Mouse (Mus musculus) liver, embryonic 11.5 days (tissue): ENCODE measurements around the gene Vash1. TPM values are rescaled to one million over a fixed set of nuclear protein-coding genes. Genes with fewer than 3 reads are reported as not detected.

Experiments used
- ATAC-seq: fragments of 200-750 bp; cut with Nextera tagmentation; replicated peaks from 2 replicates; pipeline ENCODE4 v1.8.0; 2017; ENCODE audit warnings: moderate number of reproducible peaks, mild to moderate bottlenecking, moderate TSS enrichment, moderate library complexity; ENCODE audit not compliant: low FRiP score
- DNase-seq: peaks from one replicate; pipeline ENCODE4 v3.0.0-alpha.2; 2017; ENCODE audit warnings: low spot score
- H3K27ac ChIP-seq: fragments of 300-500 bp; sonication (generic); 2 replicates; pipeline ENCODE4 v1.5.1; 2014; ENCODE audit warnings: mild to moderate bottlenecking, low read depth, low read length, control low read depth
- H3K27me3 ChIP-seq: fragments of 300-500 bp; sonication (generic); replicated peaks from 2 replicates; pipeline ENCODE4 v1.6.1; 2014; ENCODE audit warnings: low read length, mixed read lengths; ENCODE audit not compliant: control insufficient read depth, insufficient read depth
- H3K36me3 ChIP-seq: fragments of 300-500 bp; sonication (generic); 2 replicates; pipeline ENCODE4 v1.6.1; 2014; ENCODE audit warnings: mild to moderate bottlenecking, low read length, moderate library complexity, mixed read lengths; ENCODE audit not compliant: control insufficient read depth, insufficient read depth
- H3K4me1 ChIP-seq: fragments of 300-500 bp; sonication (generic); replicated peaks from 2 replicates; pipeline ENCODE4 v1.6.1; 2014; ENCODE audit warnings: low read length, mixed read lengths; ENCODE audit not compliant: control insufficient read depth, insufficient read depth
- H3K4me2 ChIP-seq: fragments of 300-500 bp; sonication (generic); 2 replicates; pipeline ENCODE4 v1.6.1; 2014; ENCODE audit warnings: mild to moderate bottlenecking, control low read depth, moderate library complexity
- H3K4me3 ChIP-seq: fragments of 300-500 bp; sonication (generic); 2 replicates; pipeline ENCODE4 v1.5.1; 2014; ENCODE audit warnings: low read depth, low read length, control low read depth
- H3K9ac ChIP-seq: fragments of 300-500 bp; sonication (generic); 2 replicates; pipeline ENCODE4 v1.6.1; 2014; ENCODE audit warnings: low read depth, low read length, control low read depth
- H3K9me3 ChIP-seq: fragments of 300-500 bp; sonication (generic); 2 replicates; pipeline ENCODE4 v1.6.1; 2016; ENCODE audit warnings: low read length, inconsistent platforms, mixed read lengths; ENCODE audit not compliant: control insufficient read depth
- WGBS: fragments of 180-500 bp; shearing (Covaris S2); extraction: QIAGEN DNeasy Blood & Tissue Kit; methylation state at CpG from one replicate; pipeline ENCODE4 v1.1.7; 2014; 5-methylcytosine and 5-hydroxymethylcytosine counted together
- polyA plus RNA-seq: library from polyadenylated mRNA; unstranded; fragments of >200 nt; fragmentation: Nextera tagmentation; extraction: Ambion mirVana; gene quantifications from 2 replicates; pipeline ENCODE4 v1.2.1, GENCODE M21; 2014

Gene Vash1
- polyA plus RNA-seq, 1 experiment from 2014 or later: 5.6 TPM

- ATAC-seq (no peak), DNase-seq (no peak)
- Histone ChIP-seq H3K9me3 (no peaks in the 10 kb centered on the region), H3K36me3 (no peaks in the 10 kb centered on the region), H3K4me3 (no peak overlapping the region), H3K9ac (no peak overlapping the region), H3K27me3 (no peaks in the 10 kb centered on the region), H3K27ac (no peak overlapping the region), H3K4me1 (no peaks in the 10 kb centered on the region), H3K4me2 (no peak overlapping the region)
- 66% methylated on average over 3 of the region's 3 CpGs for WGBS
These were observed 30.0 kb upstream of the Vash1 start for GRCm38 (mm10) chr12:86648489-86648888.

DNA sequence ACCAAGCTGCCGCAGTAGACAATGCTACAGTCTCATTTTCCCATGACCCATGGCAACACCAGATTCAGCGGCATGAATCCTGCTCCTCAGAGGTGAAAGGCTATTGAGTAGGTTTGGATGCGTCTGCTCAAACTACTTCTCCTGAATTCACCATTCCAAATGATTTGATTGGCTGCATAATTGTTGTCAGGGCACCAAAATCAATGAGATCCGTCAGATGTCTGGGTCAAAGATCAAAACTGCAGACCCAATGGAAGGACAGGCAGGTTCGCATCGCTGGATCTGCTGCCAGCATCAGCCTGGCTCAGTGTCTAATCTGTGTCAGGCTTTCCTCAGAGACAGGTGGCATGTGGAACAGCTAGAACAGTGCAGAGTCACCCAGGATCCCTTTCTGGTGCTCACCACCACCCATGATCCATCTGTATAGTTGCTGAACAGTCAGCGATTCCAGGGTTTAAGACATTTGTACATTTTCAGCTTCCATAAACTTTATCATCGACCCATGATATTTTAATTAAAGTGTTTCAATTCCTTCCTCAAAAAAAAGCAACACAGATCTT is 27.1 kb upstream of the Vash1 start:
- Histone ChIP-seq H3K9me3 (no peaks in the 10 kb centered on the region), H3K27me3 (no peaks in the 10 kb centered on the region), H3K4me3 (no peak overlapping the region), H3K27ac (no peak overlapping the region), H3K4me2 (no peak overlapping the region), H3K36me3 (no peaks in the 10 kb centered on the region), H3K4me1 (no peaks in the 10 kb centered on the region), H3K9ac (no peak overlapping the region)
- ATAC-seq (no peak), DNase-seq (no peak)
- 80% methylated on average over 8 of the region's 8 CpGs for WGBS

- no peaks in the 10 kb centered on the region for H3K4me1 ChIP-seq
- no peak for ATAC-seq
- DNase-seq: no peak
- H3K9ac ChIP-seq: no peak overlapping the region
- WGBS: 62% methylated on average over 4 of the region's 4 CpGs
- no peaks in the 10 kb centered on the region for H3K9me3 ChIP-seq
- no peaks in the 10 kb centered on the region for H3K27me3 ChIP-seq
- H3K4me3 ChIP-seq: no peak overlapping the region
- no peak overlapping the region for H3K4me2 ChIP-seq
- H3K36me3 ChIP-seq: no peaks in the 10 kb centered on the region
- no peak overlapping the region for H3K27ac ChIP-seq
These were observed 25.9 kb upstream of the Vash1 start for GRCm38 (mm10) chr12:86652570-86653041.

GRCm38 (mm10) chr12:86659447-86659968 is 19.0 kb upstream of the Vash1 start:
- no peak overlapping the region for H3K27ac ChIP-seq
- H3K4me3 ChIP-seq: no peak overlapping the region
- no peak overlapping the region for H3K4me2 ChIP-seq
- H3K4me1 ChIP-seq: no peaks in the 10 kb centered on the region
- WGBS: 43% methylated on average over 6 of the region's 6 CpGs
- ATAC-seq (no peak), DNase-seq (no peak)
- H3K27me3 ChIP-seq: no peaks in the 10 kb centered on the region
- H3K9ac ChIP-seq: no peak overlapping the region
- no peaks in the 10 kb centered on the region for H3K9me3 ChIP-seq
- no peaks in the 10 kb centered on the region for H3K36me3 ChIP-seq

DNA sequence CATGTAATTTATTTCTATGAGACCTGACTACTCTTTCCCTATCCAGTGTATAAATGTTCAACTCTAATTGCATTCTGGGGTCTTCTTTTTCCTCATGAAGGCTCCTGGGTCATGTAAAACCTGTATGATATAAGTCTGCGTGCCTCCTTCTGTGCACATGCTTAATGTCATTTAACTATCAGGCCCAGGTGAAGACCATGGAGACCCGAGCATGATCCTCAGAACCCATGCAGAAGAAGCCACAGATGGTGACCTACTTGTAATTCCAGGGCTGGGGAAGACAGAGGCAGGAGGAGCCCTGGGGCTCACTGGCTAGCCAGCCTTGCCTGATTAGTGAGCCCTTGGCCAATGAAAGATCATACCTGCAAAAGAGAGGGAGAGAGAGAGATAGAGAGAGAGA is 18.0 kb upstream of the Vash1 start:
- ATAC-seq (no peak), DNase-seq (no peak)
- 79% methylated on average over 2 of the region's 2 CpGs for WGBS
- Histone ChIP-seq H3K36me3 (no peaks in the 10 kb centered on the region), H3K4me3 (no peak overlapping the region), H3K9me3 (no peaks in the 10 kb centered on the region), H3K9ac (no peak overlapping the region), H3K4me2 (no peak overlapping the region), H3K27me3 (no peaks in the 10 kb centered on the region), H3K27ac (no peak overlapping the region), H3K4me1 (no peaks in the 10 kb centered on the region)

GRCm38 (mm10) chr12:86665656-86666055 is 12.8 kb upstream of the Vash1 start:
- no peak overlapping the region for H3K9ac ChIP-seq
- DNase-seq (no peak), ATAC-seq (no peak)
- no peaks in the 10 kb centered on the region for H3K4me1 ChIP-seq
- no peak overlapping the region for H3K4me2 ChIP-seq
- no peaks in the 10 kb centered on the region for H3K9me3 ChIP-seq
- no peaks in the 10 kb centered on the region for H3K27me3 ChIP-seq
- H3K36me3 ChIP-seq: no peaks in the 10 kb centered on the region
- H3K27ac ChIP-seq: no peak overlapping the region
- WGBS: 53% methylated on average over 3 of the region's 3 CpGs
- no peak overlapping the region for H3K4me3 ChIP-seq

- Histone ChIP-seq H3K27ac (no peak overlapping the region), H3K4me1 (no peaks in the 10 kb centered on the region), H3K36me3 (no peaks in the 10 kb centered on the region), H3K9ac (no peak overlapping the region), H3K27me3 (no peaks in the 10 kb centered on the region), H3K9me3 (no peaks in the 10 kb centered on the region), H3K4me2 (no peak overlapping the region), H3K4me3 (no peak overlapping the region)
- no peak for ATAC-seq
- WGBS: 82% methylated on average over 2 of the region's 2 CpGs
- no peak for DNase-seq
These were observed 10.1 kb upstream of the Vash1 start for GRCm38 (mm10) chr12:86668404-86668803.

DNA sequence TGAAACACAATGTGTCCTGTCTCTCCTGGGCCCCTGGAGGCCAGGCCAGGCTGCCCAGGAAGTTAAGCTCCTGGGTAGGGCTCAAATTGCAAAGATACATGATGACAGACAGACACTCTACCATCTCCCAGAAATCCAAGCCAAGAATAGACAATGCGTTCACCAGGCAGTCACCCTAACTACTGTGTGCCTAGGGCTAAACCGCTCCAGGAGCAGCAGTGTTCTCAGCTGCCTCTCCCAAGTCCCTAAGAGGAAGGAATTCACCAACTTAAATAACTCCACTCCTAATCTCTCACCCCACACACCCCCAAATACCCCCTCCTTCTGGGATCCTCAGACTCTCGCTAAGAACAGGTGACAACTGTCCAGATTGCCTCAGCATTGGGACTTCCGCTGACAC is 6.4 kb upstream of the Vash1 start:
- Histone ChIP-seq H3K4me2 (no peak overlapping the region), H3K27ac (no peak overlapping the region), H3K9ac (no peak overlapping the region)

GRCm38 (mm10) chr12:86672507-86672906 is 6.0 kb upstream of the Vash1 start:
- H3K27ac ChIP-seq: no peak overlapping the region
- no peak overlapping the region for H3K4me3 ChIP-seq
- no peaks in the 10 kb centered on the region for H3K9me3 ChIP-seq
- 57% methylated on average over 5 of the region's 5 CpGs for WGBS
- H3K4me2 ChIP-seq: no peak overlapping the region
- no peaks in the 10 kb centered on the region for H3K36me3 ChIP-seq
- H3K27me3 ChIP-seq: no peaks in the 10 kb centered on the region
- H3K4me1 ChIP-seq: no peaks in the 10 kb centered on the region
- ATAC-seq: no peak
- H3K9ac ChIP-seq: no peak overlapping the region
- DNase-seq: no peak

More for the DNA sequence above, 6.4 kb upstream of the Vash1 start:
- Histone ChIP-seq H3K36me3 (no peaks in the 10 kb centered on the region), H3K27me3 (no peaks in the 10 kb centered on the region), H3K9me3 (no peaks in the 10 kb centered on the region), H3K4me3 (no peak overlapping the region), H3K4me1 (no peaks in the 10 kb centered on the region)
- DNase-seq: no peak
- no peak for ATAC-seq
- 86% methylated on average over 4 of the region's 4 CpGs for WGBS
